Mouse (Mus musculus) olfactory bulb, adult 2 months (tissue): ENCODE results near the gene Cfap97d1. TPM values are rescaled to one million over a fixed set of nuclear protein-coding genes. Genes with fewer than 3 reads are reported as not detected.
"Not testable (repeated sequence)": the region's sequence is repeated elsewhere in the genome, so short reads cannot be mapped to it uniquely, and the experiment has no call there.

Source experiments
- H3K27ac ChIP-seq: fragments of 200-500 bp; 2 replicates; pipeline ENCODE4 v1.5.1; 2012; ENCODE audit warnings: low read depth, low read length; ENCODE audit not compliant: insufficient read depth
- H3K4me1 ChIP-seq: fragments of 200-500 bp; 2 replicates; pipeline ENCODE4 v1.6.1; 2012; ENCODE audit warnings: low read length; ENCODE audit not compliant: control insufficient read depth, insufficient read depth
- H3K4me3 ChIP-seq: fragments of 200-500 bp; 2 replicates; pipeline ENCODE4 v1.5.1; 2012; ENCODE audit warnings: mild to moderate bottlenecking, low read depth, low read length, moderate library complexity; ENCODE audit not compliant: insufficient read depth
- CTCF ChIP-seq: fragments of 200-500 bp; IDR thresholded peaks from 2 replicates; pipeline ENCODE4 v1.5.1; 2012; ENCODE audit warnings: low read depth, mild to moderate bottlenecking, low read length, moderate library complexity; ENCODE audit not compliant: insufficient read depth
- POLR2A ChIP-seq: fragments of 200-500 bp; IDR thresholded peaks from 2 replicates; pipeline ENCODE4 v1.6.1; 2012; ENCODE audit warnings: mild to moderate bottlenecking, low read depth, low read length, moderate library complexity; ENCODE audit not compliant: insufficient read depth
- WGBS: fragments of 180-500 bp; shearing (Covaris S2); methylation state at CpG from one replicate; pipeline ENCODE4 v1.1.7; 2018; 5-methylcytosine and 5-hydroxymethylcytosine counted together
- polyA plus RNA-seq: library from polyadenylated mRNA; stranded (reverse); fragments of >200 nt; gene quantifications from 2 replicates; pipeline ENCODE4 v1.2.4, GENCODE M21; 2012; ENCODE audit warnings: low replicate concordance; ENCODE audit not compliant: missing spikeins, insufficient read depth, insufficient read length

The Cfap97d1 gene
- polyA plus RNA-seq, 1 experiment = not detected

DNA sequence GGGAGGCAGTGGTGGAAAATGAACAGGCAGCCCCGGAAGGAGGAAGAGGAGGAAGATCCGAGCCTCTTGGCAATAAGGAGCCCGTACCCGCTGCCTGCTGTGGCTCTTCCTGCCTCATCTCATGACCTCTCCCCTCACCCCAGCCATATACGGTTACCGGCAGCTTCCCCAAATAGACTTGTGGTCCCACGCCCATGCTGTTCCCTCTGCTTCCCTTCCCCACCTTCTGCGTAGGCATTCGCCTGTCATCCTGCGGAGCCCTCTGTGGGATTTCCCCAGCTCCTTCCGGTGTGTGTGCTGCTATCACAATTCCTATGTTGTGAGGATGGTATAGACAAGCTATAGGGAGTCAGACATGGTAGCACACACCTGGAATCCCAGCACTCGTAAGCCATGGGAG, 2.2 kb upstream of the Cfap97d1 start:
- WGBS = 72% methylated on average over 12 of the region's 12 CpGs

DNA sequence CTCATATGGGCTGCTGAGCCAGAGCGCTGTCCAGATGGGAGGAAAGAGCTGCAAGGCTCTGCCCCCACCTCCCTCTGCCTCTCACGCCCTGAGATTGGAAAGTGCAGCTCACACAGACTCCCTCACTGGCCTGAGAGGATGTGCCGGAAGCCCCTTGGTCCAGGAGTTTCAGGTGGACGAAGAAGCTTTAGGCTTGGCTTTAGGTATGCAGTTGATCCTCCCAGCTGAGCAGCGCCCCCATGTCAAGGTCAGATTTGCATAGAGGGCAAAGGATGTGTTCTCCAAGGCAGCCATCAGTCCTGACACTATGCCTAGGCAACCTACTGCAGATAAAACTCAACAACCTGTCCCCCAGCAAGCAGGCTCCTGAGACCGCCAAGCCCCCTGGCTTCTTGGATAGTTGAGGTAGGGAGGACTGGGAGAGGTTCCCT, 1.1 kb upstream of the Cfap97d1 start:
- TF ChIP-seq POLR2A (no peak), CTCF (no peak)
- peak overlapping the region; percentile 36; the same call in 1 of the 2 replicates for H3K27ac ChIP-seq
- 0 out of 2 replicates have a peak overlapping the region, but pooled peaks have one; percentile 17 for H3K4me3 ChIP-seq
- peaks cover 24% of the 10 kb centered on the region for H3K4me1 ChIP-seq
- 75% methylated on average over 6 of the region's 6 CpGs for WGBS

More for the DNA sequence above, 2.2 kb upstream of the Cfap97d1 start:
- no peak for TF ChIP-seq CTCF
- TF ChIP-seq POLR2A = no peak
- Histone ChIP-seq H3K4me3 (no peak overlapping the region), H3K27ac (no peak overlapping the region), H3K4me1 (peaks cover 30% of the 10 kb centered on the region)

DNA sequence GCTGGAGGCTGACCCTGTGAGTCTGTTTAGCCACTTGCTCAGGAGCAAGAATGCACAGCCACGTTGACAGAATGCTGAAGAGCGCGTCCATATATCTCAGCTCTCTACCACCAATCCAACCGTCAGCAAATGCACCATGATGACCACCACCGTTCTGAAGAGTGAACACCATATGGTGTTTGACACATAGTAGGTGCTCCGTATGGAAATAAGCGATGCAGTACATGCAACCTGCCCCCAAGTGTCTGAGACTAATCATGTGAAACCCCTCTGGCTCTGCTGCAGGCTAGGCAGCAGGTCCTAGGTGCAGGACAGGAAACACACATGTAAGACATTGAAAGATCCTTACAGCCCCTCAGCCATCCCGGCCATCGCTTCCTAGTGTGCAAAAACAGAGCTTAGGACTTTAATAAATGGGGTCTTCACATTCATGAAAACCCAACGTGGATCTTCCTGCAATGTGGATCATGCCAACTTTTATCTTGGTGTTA, 603 bp upstream of the Cfap97d1 start:
- H3K4me1 ChIP-seq = peaks cover 21% of the 10 kb centered on the region
- H3K4me3 ChIP-seq = peak overlapping the region; percentile 17; the same call in 1 of the 2 replicates
- peak overlapping the region; percentile 36 for H3K27ac ChIP-seq
- TF ChIP-seq CTCF = no peak
- no peak for TF ChIP-seq POLR2A
- WGBS = 66% methylated on average over 10 of the region's 10 CpGs

DNA sequence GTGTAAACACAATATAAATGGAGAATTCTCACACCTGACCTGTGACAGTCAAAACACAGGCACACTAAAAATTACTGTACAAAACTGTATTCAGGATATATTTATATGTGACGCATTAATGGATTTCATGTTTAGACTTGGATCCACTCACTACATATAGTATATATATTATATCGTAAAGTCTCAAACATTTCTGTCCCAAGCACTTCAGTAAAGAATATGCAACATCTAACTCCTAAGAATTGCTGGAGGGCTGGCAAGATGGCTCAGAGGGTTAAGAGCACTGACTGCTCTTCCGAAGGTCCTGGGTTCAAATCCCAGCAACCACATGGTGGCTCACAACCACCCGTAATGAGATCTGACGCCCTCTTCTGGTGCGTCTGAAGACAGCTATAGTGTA, 1.4 kb downstream of the Cfap97d1 start:
- WGBS = 61% methylated on average over 6 of the region's 6 CpGs
- H3K4me1 ChIP-seq = peaks cover 21% of the 10 kb centered on the region
- H3K4me3 ChIP-seq, H3K27ac ChIP-seq: not testable (repeated sequence)

DNA sequence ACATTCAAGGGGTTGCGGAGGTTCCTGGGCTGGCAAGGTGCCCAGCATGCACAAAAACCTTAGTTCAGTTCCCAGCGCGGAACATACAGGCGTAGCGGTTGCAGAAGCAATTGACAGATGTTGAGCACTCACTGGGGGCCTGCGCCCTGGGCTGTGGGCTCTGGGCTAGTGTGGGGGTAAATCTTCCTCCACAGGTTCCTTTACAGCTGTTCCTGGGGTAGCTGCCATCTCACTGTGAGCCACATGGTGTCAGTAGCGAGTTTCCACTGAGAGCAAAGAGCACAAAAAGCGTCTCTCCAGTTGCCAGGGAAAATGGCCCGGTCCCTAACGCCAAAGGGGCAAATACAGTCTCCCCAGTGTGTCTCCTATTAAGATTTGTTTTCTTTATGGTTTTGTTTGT, 1.9 kb downstream of the Cfap97d1 start:
- Histone ChIP-seq H3K4me1 (peaks cover 21% of the 10 kb centered on the region), H3K27ac (no peak overlapping the region), H3K4me3 (no peak overlapping the region)
- 1% methylated on average over 10 of the region's 10 CpGs for WGBS
- no peak for TF ChIP-seq POLR2A
- peak; percentile 76 for TF ChIP-seq CTCF

DNA sequence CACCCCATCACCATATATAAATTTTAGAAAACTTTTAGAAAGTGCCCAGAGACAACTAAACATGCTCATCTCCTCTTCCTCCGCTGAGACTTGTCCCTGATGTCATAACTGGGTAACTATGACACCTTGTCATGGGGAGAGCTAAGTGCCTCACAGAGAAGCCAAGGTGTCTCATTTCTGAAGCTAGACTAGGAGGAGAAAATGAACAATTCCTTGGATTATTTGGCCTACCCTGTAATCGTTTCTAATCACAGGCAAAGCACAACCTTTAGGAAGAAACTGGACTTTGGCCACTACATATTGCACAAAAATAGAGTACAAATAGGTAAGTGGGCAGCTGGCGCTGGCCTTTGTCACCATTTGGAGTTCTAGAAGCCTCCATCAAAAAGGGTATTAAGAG, 2.8 kb downstream of the Cfap97d1 start, which contains the start of gene Dusp3:
Gene Dusp3 (minus strand): TSS at position 101 of the 400 bp plus-strand sequence.
- H3K4me1 ChIP-seq = peaks cover 16% of the 10 kb centered on the region
- no peak within 1 kb of the TSS for H3K27ac ChIP-seq
- TF ChIP-seq CTCF = no peak
- TF ChIP-seq POLR2A = no peak
- H3K4me3 ChIP-seq = no peak within 1 kb of the TSS
- WGBS = 83% methylated on average over 3 of the region's 3 CpGs

DNA sequence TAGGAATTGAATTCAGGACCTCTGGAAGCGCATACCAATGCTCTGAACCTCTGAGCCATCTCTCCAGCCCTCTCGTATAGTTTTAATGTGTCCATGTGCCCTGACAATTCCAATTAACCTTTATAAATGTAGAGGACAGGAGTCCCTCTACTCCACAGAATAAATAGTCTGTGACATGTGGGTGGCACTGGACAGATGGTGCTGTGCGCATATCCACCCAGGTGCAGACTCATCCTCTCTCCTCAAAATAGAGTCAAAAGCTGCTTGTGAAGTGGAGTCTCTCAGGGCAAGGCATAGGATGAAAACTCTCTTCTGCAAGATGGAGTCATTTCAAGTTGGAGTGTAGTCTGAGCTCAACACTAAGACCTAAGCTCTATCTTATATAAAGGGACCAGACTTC, 6.2 kb downstream of the Cfap97d1 start:
- Histone ChIP-seq H3K4me1 (peaks cover 5% of the 10 kb centered on the region), H3K4me3 (no peak overlapping the region), H3K27ac (no peak overlapping the region)
- TF ChIP-seq POLR2A (no peak), CTCF (no peak)
- WGBS = 89% methylated on average over 3 of the region's 3 CpGs

DNA sequence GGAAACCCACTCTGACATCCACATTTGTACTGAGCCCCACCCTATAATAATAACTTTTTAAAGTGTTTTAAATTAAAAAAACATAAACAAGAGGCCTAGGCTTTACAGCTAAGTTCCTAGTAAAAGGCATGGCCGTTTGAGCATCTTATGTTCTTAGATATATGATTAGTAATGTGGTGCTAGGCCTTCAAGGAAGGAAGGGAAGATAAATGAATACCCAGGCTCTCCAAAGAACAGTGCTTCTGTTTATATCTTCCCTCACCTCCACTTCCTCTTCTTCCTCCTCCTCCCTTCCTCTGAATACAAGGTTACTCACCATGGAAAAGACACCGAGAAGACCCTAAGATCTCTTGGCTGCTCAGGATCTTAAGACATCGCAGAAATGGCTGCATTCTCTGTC, 7.7 kb downstream of the Cfap97d1 start:
- TF ChIP-seq CTCF = no peak
- no peak for TF ChIP-seq POLR2A
- H3K4me3 ChIP-seq = no peak overlapping the region
- 65% methylated on average over 3 of the region's 3 CpGs for WGBS
- peaks cover 10% of the 10 kb centered on the region for H3K4me1 ChIP-seq
- peak overlapping the region; percentile 1; the same call in 1 of the 2 replicates for H3K27ac ChIP-seq

DNA sequence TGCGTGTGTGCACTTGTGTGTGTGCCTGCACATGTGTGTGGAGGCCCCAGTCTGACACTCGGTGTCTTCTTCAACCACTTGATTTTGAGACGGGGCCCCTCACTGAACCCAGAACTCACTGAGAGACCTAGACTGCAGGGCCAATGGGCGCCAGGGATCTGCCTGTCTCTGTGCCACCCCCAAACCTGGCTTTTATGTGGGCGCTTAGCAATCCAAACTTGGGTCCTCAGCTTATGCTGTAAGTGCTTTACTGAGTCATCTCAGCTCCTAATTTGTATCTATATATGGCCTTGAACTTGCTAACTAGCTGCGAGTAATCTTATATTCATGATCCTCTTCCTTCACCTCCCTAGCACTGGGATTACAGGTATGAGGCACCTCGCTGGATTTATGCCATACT, 8.3 kb downstream of the Cfap97d1 start:
- no peak for TF ChIP-seq CTCF
- no peak for TF ChIP-seq POLR2A
- WGBS = 64% methylated on average over 7 of the region's 7 CpGs
- Histone ChIP-seq H3K4me3 (no peak overlapping the region), H3K4me1 (peaks cover 10% of the 10 kb centered on the region), H3K27ac (0 out of 2 replicates have a peak overlapping the region, but pooled peaks have one; percentile 1)

DNA sequence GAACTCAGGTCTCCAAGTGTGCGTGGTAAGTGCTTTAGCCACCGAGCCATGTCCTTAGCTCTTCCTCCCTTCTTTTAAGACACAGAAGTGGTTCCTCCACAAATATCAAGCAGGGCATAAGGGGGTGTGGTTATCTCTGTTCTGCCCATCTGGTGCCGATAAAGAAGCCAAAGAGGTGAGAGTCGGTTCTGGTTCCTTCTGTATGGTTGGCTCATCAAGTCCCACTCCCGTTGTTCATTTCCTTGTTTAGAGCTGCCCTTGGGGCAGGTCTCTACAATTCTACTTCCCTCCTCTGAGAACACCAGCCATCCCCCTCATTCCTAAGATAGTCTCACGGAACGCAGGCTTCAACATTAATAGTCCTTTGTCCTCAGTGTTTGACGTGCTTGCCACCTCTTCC, 10.0 kb downstream of the Cfap97d1 start:
- 46% methylated on average over 8 of the region's 8 CpGs for WGBS
- Histone ChIP-seq H3K4me1 (peaks cover 10% of the 10 kb centered on the region), H3K27ac (peak overlapping the region; percentile 65), H3K4me3 (no peak overlapping the region)
- TF ChIP-seq CTCF (no peak), POLR2A (no peak)
